Mouse (Mus musculus): ENCODE measurements around the gene Tnfsf18. TPM values are rescaled to one million over a fixed set of nuclear protein-coding genes. Genes with fewer than 3 reads are reported as not detected.

Gene Tnfsf18
- not detected in 2 replicates for polyA plus RNA-seq (2012; ENCODE audit: insufficient read depth, low replicate concordance)

DNA sequence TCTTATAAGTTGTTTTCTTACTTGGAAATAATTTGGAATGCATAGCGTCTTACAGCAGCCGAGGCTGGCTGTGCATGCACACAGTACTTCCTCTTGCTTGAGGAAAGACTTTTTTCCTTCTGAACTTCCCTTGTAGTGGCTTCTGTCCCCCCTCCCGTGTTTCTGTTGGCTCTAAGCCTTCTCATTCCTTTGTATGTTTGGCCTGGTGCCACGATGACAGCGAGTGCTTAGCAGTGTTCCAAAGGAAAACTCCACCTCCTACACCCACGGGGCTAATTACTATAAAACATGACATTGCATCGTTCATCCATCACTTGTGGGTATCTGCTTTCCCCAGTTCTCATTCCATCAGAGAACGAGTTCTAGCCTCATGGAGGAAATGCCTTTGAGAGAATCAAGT, at the start of gene Tnfsf18:
Gene Tnfsf18, plus strand, starts transcription at position 313 of the 400 bp plus-strand sequence.
- Histone ChIP-seq H3K4me3 (replicated peaks) (no peak within 1 kb of the TSS), H3K4me1 (peaks cover 9% of the 10 kb centered on the region), H3K9me3 (no peaks in the 10 kb centered on the region), H3K27me3 (replicated peaks) (no peaks in the 10 kb centered on the region), H3K36me3 (replicated peaks; ENCODE audit: low read length) (no peaks in the 10 kb centered on the region)
- no peak for TF ChIP-seq GATA1 (IDR thresholded peaks at IDR 0.05; ENCODE audit: borderline replicate concordance, low read length)
- no peak for TF ChIP-seq FLI1 (IDR thresholded peaks at IDR 0.05; ENCODE audit: low read length)

DNA sequence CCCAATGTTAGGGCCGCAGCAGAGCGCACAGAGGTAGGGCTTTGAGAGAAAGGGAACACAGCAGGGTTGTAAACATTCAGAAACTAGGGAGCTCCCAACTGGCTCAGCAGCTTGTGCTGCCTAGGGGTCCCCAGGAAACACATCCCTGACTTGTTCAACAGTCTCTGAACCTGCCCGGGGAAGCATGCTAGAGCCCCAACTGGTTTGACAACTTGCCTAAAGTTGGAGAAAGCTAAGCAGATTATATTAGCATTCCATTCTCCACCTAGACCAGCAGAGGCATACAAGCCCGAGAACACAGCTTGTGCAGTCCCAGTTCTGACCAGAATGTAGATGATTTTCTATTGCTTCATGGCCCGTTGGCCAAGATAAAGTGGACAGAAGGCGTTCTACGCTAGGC, 49.6 kb upstream of the Tnfsf18 start:
- Histone ChIP-seq H3K36me3 (replicated peaks; ENCODE audit: low read length) (no peaks in the 10 kb centered on the region), H3K9me3 (peaks cover 4% of the 10 kb centered on the region; the same call in 1 of the 2 replicates), H3K4me1 (no peaks in the 10 kb centered on the region), H3K27me3 (replicated peaks) (no peaks in the 10 kb centered on the region), H3K4me3 (replicated peaks) (no peak overlapping the region)
- TF ChIP-seq FLI1 (IDR thresholded peaks at IDR 0.05; ENCODE audit: low read length) = no peak
- no peak for TF ChIP-seq GATA1 (IDR thresholded peaks at IDR 0.05; ENCODE audit: borderline replicate concordance, low read length)

DNA sequence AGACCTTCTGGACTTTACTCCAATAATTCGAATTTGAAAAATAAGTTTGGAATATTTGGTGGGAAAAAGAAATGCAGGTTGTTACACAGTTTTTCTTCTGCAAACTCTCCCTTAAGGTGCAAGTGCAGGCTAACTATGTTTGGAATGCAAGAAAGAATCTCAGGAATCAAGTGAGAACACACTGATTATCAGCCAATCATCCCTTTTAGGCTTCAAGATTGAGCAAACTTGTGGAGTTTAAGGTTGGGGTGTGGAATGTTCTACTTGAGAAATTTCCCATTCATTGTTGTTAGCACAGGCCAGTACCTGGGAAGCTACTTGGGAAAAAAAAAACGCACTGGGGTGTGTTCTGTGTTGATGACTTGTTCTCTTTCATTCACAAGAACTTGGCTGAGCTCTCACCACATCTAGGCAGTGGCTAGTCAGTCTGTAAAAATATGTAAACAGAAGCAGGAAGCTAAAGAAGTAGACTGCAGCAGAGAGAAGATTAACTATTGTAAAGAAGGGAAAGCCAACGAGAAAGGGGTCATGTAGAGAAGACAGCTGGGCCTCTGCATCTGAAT, 42.7 kb upstream of the Tnfsf18 start:
- Histone ChIP-seq H3K4me3 (replicated peaks) (no peak overlapping the region), H3K27me3 (replicated peaks) (no peaks in the 10 kb centered on the region), H3K4me1 (no peaks in the 10 kb centered on the region), H3K9me3 (peaks cover 7% of the 10 kb centered on the region), H3K36me3 (replicated peaks; ENCODE audit: low read length) (no peaks in the 10 kb centered on the region)
- TF ChIP-seq FLI1 (IDR thresholded peaks at IDR 0.05; ENCODE audit: low read length) = no peak
- TF ChIP-seq GATA1 (IDR thresholded peaks at IDR 0.05; ENCODE audit: borderline replicate concordance, low read length) = no peak

DNA sequence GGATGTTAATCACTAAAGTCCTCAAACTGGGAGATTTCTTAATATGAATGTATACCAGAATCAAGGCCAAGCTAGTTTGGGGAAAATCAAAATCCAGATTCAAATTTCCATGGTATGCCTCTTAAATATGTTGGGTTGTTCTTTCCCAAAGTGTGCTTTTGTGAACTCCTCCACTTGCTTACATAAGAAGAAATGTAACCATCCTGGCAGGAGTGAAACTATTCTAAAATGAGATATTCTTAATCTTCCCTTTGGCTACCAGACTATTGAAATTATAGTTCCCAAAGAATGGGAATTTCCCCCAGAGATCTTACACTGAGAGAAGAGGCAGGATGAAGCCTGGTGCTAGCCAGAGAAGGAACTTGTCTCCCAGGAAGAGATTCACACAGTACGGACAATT, 42.2 kb upstream of the Tnfsf18 start:
- Histone ChIP-seq H3K9me3 (peaks cover 7% of the 10 kb centered on the region), H3K27me3 (replicated peaks) (no peaks in the 10 kb centered on the region), H3K36me3 (replicated peaks; ENCODE audit: low read length) (no peaks in the 10 kb centered on the region)

DNA sequence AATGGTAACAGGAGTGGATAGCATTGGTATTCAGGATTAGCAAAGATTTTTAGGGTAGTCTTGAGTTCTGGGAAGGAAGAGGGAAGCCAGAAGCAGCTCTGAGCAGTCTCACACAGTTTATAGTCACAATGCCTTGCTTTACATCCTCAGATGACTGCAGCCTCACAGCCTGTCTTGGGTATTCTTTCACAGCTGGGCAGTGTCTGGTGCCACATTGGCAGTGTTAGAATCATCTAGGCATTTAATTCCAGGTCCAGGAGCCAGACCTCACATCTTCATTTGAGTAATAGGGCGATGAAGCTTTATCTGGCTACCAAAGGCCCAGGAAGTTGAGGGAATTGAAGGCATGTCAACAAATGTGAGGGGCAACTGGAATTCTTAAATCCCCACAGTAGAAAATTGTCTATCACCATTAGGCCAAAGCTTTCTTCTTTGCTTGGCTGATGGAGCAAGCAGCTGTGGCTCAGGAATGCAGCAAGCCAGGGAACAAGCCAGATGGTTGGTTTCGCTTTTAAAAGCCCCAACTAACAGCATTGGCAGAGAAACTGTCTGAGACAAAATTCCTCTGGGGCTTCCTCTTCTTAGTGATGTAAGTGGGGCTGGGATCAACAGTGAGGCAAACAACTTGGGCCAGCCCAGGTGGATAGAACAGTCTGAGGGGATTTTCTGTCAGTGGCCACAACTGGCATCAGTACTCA, 30.9 kb upstream of the Tnfsf18 start:
- H3K9me3 ChIP-seq = peaks cover 7% of the 10 kb centered on the region; the same call in 1 of the 2 replicates
- H3K27me3 ChIP-seq (replicated peaks) = no peaks in the 10 kb centered on the region
- H3K4me3 ChIP-seq (replicated peaks) = no peak overlapping the region
- TF ChIP-seq GATA1 (IDR thresholded peaks at IDR 0.05; ENCODE audit: borderline replicate concordance, low read length) = no peak
- TF ChIP-seq FLI1 (IDR thresholded peaks at IDR 0.05; ENCODE audit: low read length) = no peak
- no peaks in the 10 kb centered on the region for H3K36me3 ChIP-seq (replicated peaks; ENCODE audit: low read length)
- H3K4me1 ChIP-seq = no peaks in the 10 kb centered on the region

More for the DNA sequence above, 42.2 kb upstream of the Tnfsf18 start:
- no peak for TF ChIP-seq FLI1 (IDR thresholded peaks at IDR 0.05; ENCODE audit: low read length)
- TF ChIP-seq GATA1 (IDR thresholded peaks at IDR 0.05; ENCODE audit: borderline replicate concordance, low read length) = no peak
- no peak overlapping the region for H3K4me3 ChIP-seq (replicated peaks)
- H3K4me1 ChIP-seq = no peaks in the 10 kb centered on the region

DNA sequence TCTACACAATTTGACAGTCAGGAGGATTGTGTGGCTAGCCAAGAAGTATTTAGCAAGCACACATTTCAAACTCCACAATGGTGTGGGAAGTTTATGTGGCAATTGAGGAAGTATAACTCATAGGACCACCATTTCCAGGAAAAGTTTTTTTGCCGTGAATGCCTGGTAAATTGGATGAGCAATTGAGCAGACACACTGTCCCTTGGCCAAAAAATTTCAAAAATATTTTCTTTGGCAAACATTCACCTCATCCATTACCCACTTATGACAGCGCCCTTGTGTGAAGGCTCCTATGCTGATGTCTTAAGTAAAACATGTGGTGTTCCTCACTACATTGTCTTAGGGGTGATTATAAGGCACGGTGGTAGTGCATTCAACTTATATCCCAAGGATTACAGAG, 17.2 kb upstream of the Tnfsf18 start:
- TF ChIP-seq GATA1 (IDR thresholded peaks at IDR 0.05; ENCODE audit: borderline replicate concordance, low read length) (no peak), FLI1 (IDR thresholded peaks at IDR 0.05; ENCODE audit: low read length) (no peak)
- H3K4me1 ChIP-seq = peaks cover 7% of the 10 kb centered on the region
- no peaks in the 10 kb centered on the region for H3K27me3 ChIP-seq (replicated peaks)
- no peak overlapping the region for H3K4me3 ChIP-seq (replicated peaks)
- no peaks in the 10 kb centered on the region for H3K36me3 ChIP-seq (replicated peaks; ENCODE audit: low read length)
- H3K9me3 ChIP-seq = no peaks in the 10 kb centered on the region

DNA sequence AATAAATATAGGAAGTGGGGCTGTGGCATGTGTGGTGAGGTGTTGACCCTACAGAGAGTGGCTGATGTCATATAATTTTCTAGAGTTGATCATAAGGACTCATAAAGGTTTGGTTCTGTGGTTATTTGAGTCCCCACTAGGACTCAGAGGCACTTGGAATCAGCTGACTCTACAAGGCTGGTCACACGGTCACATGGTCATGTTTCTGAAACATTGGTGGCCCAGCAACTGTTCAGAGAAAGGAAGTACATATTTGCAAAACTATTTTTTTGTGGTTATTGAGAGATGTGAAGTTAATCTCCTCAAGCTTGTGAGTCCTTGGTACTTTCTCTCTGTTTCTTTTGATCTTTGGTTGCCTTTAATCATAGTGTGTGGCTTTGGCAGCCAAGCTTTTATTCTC, 14.6 kb upstream of the Tnfsf18 start:
- H3K4me1 ChIP-seq = peaks cover 10% of the 10 kb centered on the region
- H3K4me3 ChIP-seq (replicated peaks) = no peak overlapping the region
- no peaks in the 10 kb centered on the region for H3K36me3 ChIP-seq (replicated peaks; ENCODE audit: low read length)
- no peaks in the 10 kb centered on the region for H3K9me3 ChIP-seq
- H3K27me3 ChIP-seq (replicated peaks) = no peaks in the 10 kb centered on the region
- TF ChIP-seq FLI1 (IDR thresholded peaks at IDR 0.05; ENCODE audit: low read length) = no peak
- TF ChIP-seq GATA1 (IDR thresholded peaks at IDR 0.05; ENCODE audit: borderline replicate concordance, low read length) = no peak

DNA sequence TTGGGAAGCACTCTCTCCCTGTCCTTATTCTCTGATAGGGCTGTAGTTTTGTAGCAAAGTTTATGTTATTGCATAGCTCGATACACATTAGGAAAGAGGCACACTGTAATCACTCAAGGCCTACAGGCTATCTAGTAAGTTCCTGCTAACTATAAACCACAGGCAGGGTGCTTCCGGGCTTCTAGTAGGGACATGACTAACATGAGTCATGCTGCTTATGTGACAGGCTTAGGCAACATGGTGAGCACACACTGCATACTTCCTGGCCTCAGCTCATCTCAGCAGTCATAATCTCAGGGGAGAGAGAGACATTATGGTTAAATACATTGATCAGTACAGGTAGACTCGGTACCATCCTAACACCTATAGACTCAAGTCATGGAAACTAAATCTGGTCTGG, 12.2 kb upstream of the Tnfsf18 start:
- TF ChIP-seq FLI1 (IDR thresholded peaks at IDR 0.05; ENCODE audit: low read length) (no peak), GATA1 (IDR thresholded peaks at IDR 0.05; ENCODE audit: borderline replicate concordance, low read length) (no peak)
- Histone ChIP-seq H3K9me3 (no peaks in the 10 kb centered on the region), H3K4me1 (peaks cover 10% of the 10 kb centered on the region), H3K27me3 (replicated peaks) (peaks cover 2% of the 10 kb centered on the region), H3K36me3 (replicated peaks; ENCODE audit: low read length) (no peaks in the 10 kb centered on the region), H3K4me3 (replicated peaks) (no peak overlapping the region)

DNA sequence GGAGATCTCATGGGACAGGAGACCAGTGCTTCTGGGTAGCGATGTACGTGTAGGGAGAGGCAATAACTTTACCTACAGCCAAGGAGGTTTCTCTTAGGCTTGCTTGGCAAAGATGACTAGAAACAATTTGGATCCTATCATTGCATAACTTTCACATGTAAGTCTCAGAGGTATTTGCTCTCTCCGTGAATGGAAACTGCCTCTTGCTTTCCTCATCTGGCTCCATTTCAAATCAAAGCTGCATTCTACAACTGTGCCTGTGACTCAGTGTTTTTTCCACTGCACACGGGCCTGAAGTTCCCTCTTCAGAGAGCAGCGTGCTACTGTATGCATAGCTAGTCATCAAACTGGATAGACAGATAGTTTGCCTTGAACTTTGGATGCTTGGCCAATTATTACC, 7.4 kb upstream of the Tnfsf18 start:
- TF ChIP-seq FLI1 (IDR thresholded peaks at IDR 0.05; ENCODE audit: low read length) = no peak
- Histone ChIP-seq H3K4me3 (replicated peaks) (no peak overlapping the region), H3K27me3 (replicated peaks) (peaks cover 2% of the 10 kb centered on the region), H3K4me1 (peaks cover 4% of the 10 kb centered on the region), H3K9me3 (no peaks in the 10 kb centered on the region), H3K36me3 (replicated peaks; ENCODE audit: low read length) (no peaks in the 10 kb centered on the region)

DNA sequence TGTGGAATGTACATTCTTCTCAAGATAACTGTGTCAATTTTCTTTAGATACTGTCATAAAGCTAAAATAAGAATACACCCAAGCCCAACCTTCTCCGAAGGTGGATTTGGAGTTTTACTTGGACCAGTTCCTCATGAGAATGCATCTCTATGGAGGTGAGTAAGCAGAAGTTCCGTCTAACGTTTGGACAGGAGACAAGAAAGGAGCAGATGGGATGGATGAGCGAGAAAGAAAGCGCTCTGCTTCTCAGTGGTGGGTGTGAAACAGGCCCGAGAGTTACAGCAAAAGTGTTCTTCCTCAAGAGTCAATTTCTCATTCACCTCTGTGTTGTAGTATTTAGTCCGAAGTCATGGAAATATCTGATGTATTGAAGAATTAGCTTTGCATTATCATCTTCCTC, 2.7 kb upstream of the Tnfsf18 start:
- Histone ChIP-seq H3K27me3 (replicated peaks) (peaks cover 2% of the 10 kb centered on the region), H3K36me3 (replicated peaks; ENCODE audit: low read length) (no peaks in the 10 kb centered on the region), H3K9me3 (no peaks in the 10 kb centered on the region), H3K4me1 (peaks cover 9% of the 10 kb centered on the region), H3K4me3 (replicated peaks) (no peak overlapping the region)
- TF ChIP-seq GATA1 (IDR thresholded peaks at IDR 0.05; ENCODE audit: borderline replicate concordance, low read length) (no peak), FLI1 (IDR thresholded peaks at IDR 0.05; ENCODE audit: low read length) (no peak)
